Mouse (Mus musculus) midbrain, embryonic 14.5 days (tissue): ENCODE measurements around the gene Tmem182. TPM values are rescaled to one million over a fixed set of nuclear protein-coding genes. Genes with fewer than 3 reads are reported as not detected.

Source experiments
- ATAC-seq: fragments of 200-750 bp; cut with Nextera tagmentation; 2 replicates; pipeline ENCODE4 v1.8.0; 2017; ENCODE audit warnings: moderate number of reproducible peaks, moderate library complexity; ENCODE audit not compliant: low FRiP score, low TSS enrichment
- DNase-seq: peaks from one replicate; pipeline ENCODE4 v3.0.0-alpha.2; 2015
- H3K27ac ChIP-seq: fragments of 300-500 bp; sonication (generic); replicated peaks from 2 replicates; pipeline ENCODE4 v1.5.1; 2014; ENCODE audit warnings: mild to moderate bottlenecking, low read depth, low read length, moderate library complexity
- H3K27me3 ChIP-seq: fragments of 300-500 bp; sonication (generic); 2 replicates; pipeline ENCODE4 v1.6.1; 2014; ENCODE audit warnings: low read length, control low read depth, mixed read lengths; ENCODE audit not compliant: control insufficient read depth, insufficient read depth
- H3K36me3 ChIP-seq: fragments of 300-500 bp; sonication (generic); 2 replicates; pipeline ENCODE4 v1.6.1; 2014; ENCODE audit warnings: low read length, control low read depth; ENCODE audit not compliant: control insufficient read depth, insufficient read depth
- H3K4me1 ChIP-seq: fragments of 300-500 bp; sonication (generic); 2 replicates; pipeline ENCODE4 v1.6.1; 2014; ENCODE audit warnings: mild to moderate bottlenecking, antibody characterized with exemption, low read length, control low read depth; ENCODE audit not compliant: control insufficient read depth, insufficient read depth
- H3K4me2 ChIP-seq: fragments of 300-500 bp; sonication (generic); 2 replicates; pipeline ENCODE4 v1.6.1; 2014; ENCODE audit warnings: mild to moderate bottlenecking, low read length, moderate library complexity
- H3K4me3 ChIP-seq: fragments of 300-500 bp; sonication (generic); replicated peaks from 2 replicates; pipeline ENCODE4 v1.5.1; 2014; ENCODE audit warnings: low read depth, low read length
- H3K9ac ChIP-seq: fragments of 300-500 bp; sonication (generic); replicated peaks from 2 replicates; pipeline ENCODE4 v1.6.1; 2014; ENCODE audit warnings: mild to moderate bottlenecking, low read length, moderate library complexity
- H3K9me3 ChIP-seq: fragments of 300-500 bp; sonication (generic); 2 replicates; pipeline ENCODE4 v1.6.1; 2016; ENCODE audit warnings: low read length, control low read depth, mixed read lengths; ENCODE audit not compliant: control insufficient read depth
- WGBS: fragments of 180-500 bp; shearing (Covaris S2); extraction: QIAGEN DNeasy Blood & Tissue Kit; methylation state at CpG from one replicate; pipeline ENCODE4 v1.1.7; 2014; 5-methylcytosine and 5-hydroxymethylcytosine counted together
- polyA plus RNA-seq: library from polyadenylated mRNA; unstranded; fragments of >200 nt; fragmentation: Nextera tagmentation; extraction: Ambion mirVana; gene quantifications from 2 replicates; pipeline ENCODE4 v1.2.1, GENCODE M21; 2014

The Tmem182 gene
- polyA plus RNA-seq, 1 experiment from 2014 or later, result 0.08 TPM

DNA sequence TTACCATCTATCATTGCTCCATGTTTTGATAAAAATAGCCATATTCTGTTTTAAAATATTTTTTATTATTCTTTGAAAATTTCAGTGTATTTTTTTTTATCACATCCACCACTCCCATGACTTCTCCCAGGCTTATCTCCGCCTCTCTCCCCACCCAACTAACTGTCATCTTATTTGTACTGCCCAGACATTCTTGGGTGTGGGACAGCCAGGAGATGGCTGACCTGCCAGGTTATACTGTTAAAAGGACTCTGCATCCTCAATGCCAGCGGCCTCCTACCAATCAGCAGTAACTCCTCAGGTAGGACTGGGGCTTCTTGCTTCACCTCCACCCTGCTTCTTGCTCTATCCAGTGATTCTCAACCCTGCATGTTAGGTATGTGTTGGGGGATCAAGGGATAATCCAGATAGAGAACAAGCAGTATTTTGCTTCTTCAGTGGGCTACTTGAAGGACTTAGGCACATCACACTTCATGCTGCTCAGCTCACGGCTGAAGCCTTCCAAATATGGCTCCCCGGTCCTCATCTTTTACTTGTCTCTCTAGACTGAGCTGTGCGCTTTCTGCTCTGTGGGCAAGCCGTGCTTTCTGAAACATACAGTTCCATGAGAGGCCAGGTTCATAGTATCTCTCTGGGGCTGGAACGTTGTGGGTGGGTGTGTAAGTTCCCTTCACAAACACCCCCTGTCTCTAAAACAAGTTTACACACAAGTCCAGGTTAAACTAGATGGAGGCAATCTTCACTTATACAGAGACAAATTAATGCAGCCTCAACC, 34.0 kb upstream of the Tmem182 start:
- no peaks in the 10 kb centered on the region for H3K9me3 ChIP-seq
- WGBS, result 95% methylated on average over 7 of the region's 7 CpGs
- no peak overlapping the region for H3K4me2 ChIP-seq
- H3K27ac ChIP-seq, result no peak overlapping the region
- ATAC-seq, result no peak
- H3K4me1 ChIP-seq, result no peaks in the 10 kb centered on the region
- no peak overlapping the region for H3K9ac ChIP-seq
- DNase-seq, result no peak
- H3K4me3 ChIP-seq, result no peak overlapping the region
- H3K27me3 ChIP-seq, result no peaks in the 10 kb centered on the region
- peaks cover 8% of the 10 kb centered on the region; the same call in 1 of the 2 replicates for H3K36me3 ChIP-seq

DNA sequence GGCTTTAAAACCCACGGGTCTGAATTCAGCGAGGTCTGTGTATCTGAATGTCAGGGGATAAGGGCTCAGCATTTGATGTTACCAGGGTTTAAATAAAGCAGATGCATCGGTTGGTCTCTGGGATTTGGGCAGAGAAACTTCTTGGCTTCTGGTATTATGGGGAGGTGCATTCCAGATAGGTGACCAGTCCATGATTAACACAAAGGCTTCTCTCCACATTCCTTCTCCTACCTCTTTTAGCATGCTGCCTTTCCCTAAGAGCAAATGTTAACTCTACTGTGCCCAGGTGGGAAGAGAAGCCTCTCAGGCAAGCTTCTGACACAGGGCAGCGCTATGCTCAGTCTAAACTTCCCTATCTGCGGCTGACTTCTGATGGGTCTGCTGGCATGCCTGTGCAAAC, 32.2 kb upstream of the Tmem182 start:
- ATAC-seq, result no peak
- Histone ChIP-seq H3K27ac (no peak overlapping the region), H3K9me3 (no peaks in the 10 kb centered on the region), H3K4me2 (no peak overlapping the region), H3K27me3 (no peaks in the 10 kb centered on the region), H3K9ac (no peak overlapping the region), H3K36me3 (peaks cover 8% of the 10 kb centered on the region; the same call in 1 of the 2 replicates), H3K4me3 (no peak overlapping the region), H3K4me1 (no peaks in the 10 kb centered on the region)
- 92% methylated on average over 5 of the region's 5 CpGs for WGBS
- no peak for DNase-seq

DNA sequence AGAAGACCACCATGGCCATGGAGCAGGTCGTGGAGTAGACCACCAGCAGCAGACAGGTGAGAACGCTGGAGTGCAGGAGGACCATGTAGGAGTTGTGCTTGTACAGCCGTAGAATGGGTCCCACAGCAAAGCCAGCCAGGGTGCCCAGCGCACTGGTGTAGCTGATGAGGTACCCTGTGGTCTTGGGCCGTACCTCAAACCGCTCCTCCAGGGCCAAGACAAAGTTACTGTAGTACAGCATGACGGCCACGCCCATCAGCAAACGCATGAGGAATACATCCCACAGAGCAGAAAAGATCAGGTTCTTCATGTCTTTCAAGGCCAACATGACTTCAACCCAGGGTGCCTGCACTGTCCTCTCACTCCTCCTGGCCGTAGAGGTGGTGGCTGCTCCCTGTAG, 31.4 kb upstream of the Tmem182 start:
- H3K27me3 ChIP-seq, result no peaks in the 10 kb centered on the region
- 95% methylated on average over 10 of the region's 10 CpGs for WGBS
- peaks cover 5% of the 10 kb centered on the region for H3K9me3 ChIP-seq
- no peaks in the 10 kb centered on the region for H3K4me1 ChIP-seq
- peaks cover 9% of the 10 kb centered on the region for H3K36me3 ChIP-seq
- no peak for DNase-seq
- no peak overlapping the region for H3K9ac ChIP-seq
- H3K4me2 ChIP-seq, result no peak overlapping the region
- no peak overlapping the region for H3K4me3 ChIP-seq
- no peak overlapping the region for H3K27ac ChIP-seq
- ATAC-seq, result no peak

DNA sequence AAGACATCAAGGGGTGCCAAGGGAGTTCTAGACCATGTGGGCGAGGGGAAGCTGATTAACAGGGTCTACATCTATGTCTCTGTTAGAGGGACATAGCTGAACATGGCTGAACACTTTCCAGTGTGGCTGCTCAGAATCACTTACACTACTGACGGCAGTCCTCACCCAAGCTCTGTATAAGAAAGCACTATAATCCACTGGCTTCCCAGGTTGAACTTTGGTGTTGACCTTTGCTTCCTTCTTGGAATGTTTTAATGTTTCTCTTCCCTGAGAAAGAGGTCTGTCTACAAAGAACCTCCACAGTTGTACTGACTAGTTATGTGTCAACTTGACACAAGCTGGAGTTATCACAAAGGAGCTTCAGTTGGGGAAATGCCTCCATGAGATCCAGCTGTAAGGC, 29.3 kb upstream of the Tmem182 start:
- Histone ChIP-seq H3K4me3 (no peak overlapping the region), H3K27ac (no peak overlapping the region), H3K9me3 (peaks cover 10% of the 10 kb centered on the region), H3K36me3 (peaks cover 23% of the 10 kb centered on the region), H3K9ac (no peak overlapping the region), H3K27me3 (no peaks in the 10 kb centered on the region), H3K4me2 (no peak overlapping the region), H3K4me1 (no peaks in the 10 kb centered on the region)
- no peak for DNase-seq
- no peak for ATAC-seq
- 78% methylated on average over 2 of the region's 2 CpGs for WGBS

DNA sequence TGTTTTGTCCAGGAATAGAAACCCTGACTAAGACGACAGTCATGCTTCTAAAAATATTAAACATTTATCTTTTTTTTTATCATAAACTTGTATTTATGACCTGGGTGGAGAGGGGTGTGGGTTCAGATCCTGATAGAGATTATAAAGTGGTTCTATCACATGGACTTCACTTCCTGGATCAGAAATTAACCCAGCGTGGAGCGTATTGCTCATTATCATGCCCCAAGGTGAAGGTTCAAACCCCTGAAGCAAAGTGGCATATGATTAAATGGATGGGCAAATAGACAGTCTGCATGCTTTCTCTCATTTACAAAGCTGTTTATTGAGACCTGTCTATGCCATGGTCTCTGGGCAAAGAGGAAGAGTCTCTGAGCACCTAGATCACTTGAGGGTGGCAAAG, 28.6 kb upstream of the Tmem182 start:
- no peak overlapping the region for H3K9ac ChIP-seq
- peaks cover 23% of the 10 kb centered on the region for H3K36me3 ChIP-seq
- WGBS, result 89% methylated on average over 3 of the region's 3 CpGs
- no peak for ATAC-seq
- H3K27me3 ChIP-seq, result no peaks in the 10 kb centered on the region
- peaks cover 10% of the 10 kb centered on the region for H3K9me3 ChIP-seq
- no peak overlapping the region for H3K27ac ChIP-seq
- no peaks in the 10 kb centered on the region for H3K4me1 ChIP-seq
- DNase-seq, result no peak
- no peak overlapping the region for H3K4me2 ChIP-seq
- H3K4me3 ChIP-seq, result no peak overlapping the region

DNA sequence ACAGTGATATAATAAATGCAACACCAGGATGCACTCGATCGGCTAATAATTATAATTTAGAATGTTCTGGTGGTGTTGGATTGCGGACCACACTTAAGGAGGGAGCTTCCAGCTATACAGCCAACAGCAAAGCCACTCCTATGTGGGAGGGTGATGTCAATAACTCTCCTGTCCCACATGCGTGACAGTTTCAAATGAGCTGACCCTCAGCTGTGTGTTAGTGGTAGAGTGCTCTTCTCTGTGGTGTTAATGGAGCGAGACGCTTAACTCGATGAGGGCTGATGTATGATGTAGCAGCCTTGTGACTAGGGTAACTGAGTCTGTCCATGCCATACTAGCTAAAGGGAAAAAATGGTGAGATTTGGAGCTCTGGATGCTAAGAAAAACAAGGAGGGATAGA, 22.0 kb upstream of the Tmem182 start:
- Histone ChIP-seq H3K4me1 (no peaks in the 10 kb centered on the region), H3K4me2 (no peak overlapping the region), H3K27me3 (no peaks in the 10 kb centered on the region), H3K4me3 (no peak overlapping the region), H3K36me3 (peaks cover 21% of the 10 kb centered on the region; the same call in 1 of the 2 replicates), H3K27ac (no peak overlapping the region), H3K9me3 (peaks cover 9% of the 10 kb centered on the region), H3K9ac (no peak overlapping the region)
- 95% methylated on average over 7 of the region's 7 CpGs for WGBS
- ATAC-seq (no peak), DNase-seq (no peak)

DNA sequence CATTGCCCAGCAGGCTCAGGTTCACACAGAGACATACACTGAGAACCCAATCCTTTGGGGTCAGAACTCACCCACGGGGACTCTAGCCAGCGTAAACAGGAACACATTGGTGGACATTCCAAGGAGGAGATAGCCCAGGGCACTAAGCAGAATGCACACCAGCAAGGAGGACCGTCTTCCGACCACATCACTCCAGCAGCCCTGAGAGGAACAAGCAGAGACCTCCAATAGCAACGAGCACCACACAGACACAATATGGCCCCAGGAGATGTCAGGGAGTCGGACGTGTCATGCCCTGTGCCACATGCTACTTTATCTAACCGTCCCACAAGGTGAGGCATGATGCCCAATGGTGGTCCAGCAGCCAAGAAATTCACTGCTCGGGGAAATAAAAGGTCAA, 21.1 kb upstream of the Tmem182 start:
- peaks cover 2% of the 10 kb centered on the region; the same call in 1 of the 2 replicates for H3K9me3 ChIP-seq
- H3K9ac ChIP-seq, result no peak overlapping the region
- ATAC-seq (no peak), DNase-seq (no peak)
- WGBS, result 91% methylated on average over 9 of the region's 9 CpGs
- H3K36me3 ChIP-seq, result peaks cover 17% of the 10 kb centered on the region; the same call in 1 of the 2 replicates
- no peak overlapping the region for H3K27ac ChIP-seq
- no peaks in the 10 kb centered on the region for H3K27me3 ChIP-seq
- no peak overlapping the region for H3K4me3 ChIP-seq
- H3K4me1 ChIP-seq, result no peaks in the 10 kb centered on the region
- no peak overlapping the region for H3K4me2 ChIP-seq

DNA sequence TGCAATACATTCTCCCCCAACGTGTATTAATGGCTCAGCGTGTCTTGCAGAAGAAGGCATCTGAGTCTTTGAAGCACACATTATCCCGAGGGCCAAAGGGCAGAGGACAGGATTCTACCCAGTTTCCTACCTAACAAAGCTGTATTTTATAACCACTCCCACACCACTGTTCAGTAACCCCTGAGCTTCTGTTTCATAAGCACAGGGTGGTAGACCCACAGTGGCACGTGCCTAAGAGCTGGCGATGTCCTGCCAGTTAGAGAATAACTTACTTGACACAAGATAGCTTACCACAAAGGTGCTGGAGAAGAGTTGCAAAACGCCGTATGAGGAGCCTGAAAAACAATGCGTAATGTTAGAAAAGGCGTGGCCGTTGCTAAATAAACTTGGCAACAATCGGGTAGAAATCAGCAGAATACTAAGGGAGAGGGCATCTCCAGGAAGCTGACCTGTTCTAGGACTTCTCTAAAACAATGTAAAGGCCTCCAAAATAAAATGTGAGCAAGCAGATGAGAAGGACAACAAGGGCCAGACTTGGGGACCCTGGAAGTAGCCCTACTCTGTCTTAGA, 19.4 kb upstream of the Tmem182 start:
- no peak overlapping the region for H3K4me3 ChIP-seq
- WGBS, result 91% methylated on average over 11 of the region's 11 CpGs
- no peak overlapping the region for H3K27ac ChIP-seq

DNA sequence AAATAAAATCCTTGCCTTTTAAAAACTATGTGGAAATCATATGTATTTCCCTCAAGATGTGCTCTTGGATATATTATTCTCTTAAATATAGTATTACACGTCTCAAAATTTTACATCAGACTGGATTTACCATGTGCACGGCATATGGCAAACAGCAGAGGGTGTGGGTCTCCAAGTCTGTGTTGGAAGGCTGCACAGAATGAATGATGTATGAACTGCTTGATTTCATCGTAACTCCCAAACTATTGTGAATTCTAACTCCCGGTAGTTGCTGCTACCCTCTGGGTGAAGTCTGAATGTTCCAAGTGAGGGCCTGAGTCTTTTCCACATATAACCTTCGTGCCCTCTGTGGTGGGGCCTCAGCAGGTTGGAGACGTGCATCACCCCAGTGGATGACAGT, 16.4 kb upstream of the Tmem182 start:
- no peak overlapping the region for H3K4me3 ChIP-seq
- H3K4me1 ChIP-seq, result no peaks in the 10 kb centered on the region; the same call in 1 of the 2 replicates
- ATAC-seq (no peak), DNase-seq (no peak)
- WGBS, result 84% methylated on average over 6 of the region's 6 CpGs
- no peaks in the 10 kb centered on the region for H3K9me3 ChIP-seq
- H3K4me2 ChIP-seq, result no peak overlapping the region
- no peak overlapping the region for H3K9ac ChIP-seq
- H3K36me3 ChIP-seq, result 0 out of 2 replicates have a peak, but pooled peaks cover 4% of the 10 kb centered on the region
- no peaks in the 10 kb centered on the region for H3K27me3 ChIP-seq
- no peak overlapping the region for H3K27ac ChIP-seq

More for the DNA sequence above, 19.4 kb upstream of the Tmem182 start:
- no peaks in the 10 kb centered on the region for H3K27me3 ChIP-seq
- no peak overlapping the region for H3K4me2 ChIP-seq
- H3K9ac ChIP-seq, result no peak overlapping the region
- no peaks in the 10 kb centered on the region for H3K9me3 ChIP-seq
- ATAC-seq, result no peak
- H3K4me1 ChIP-seq, result no peaks in the 10 kb centered on the region; the same call in 1 of the 2 replicates
- no peak for DNase-seq
- 0 out of 2 replicates have a peak, but pooled peaks cover 6% of the 10 kb centered on the region for H3K36me3 ChIP-seq
